ENCODE assay signal across 11 mouse cellular contexts in the genomic region with DNA sequence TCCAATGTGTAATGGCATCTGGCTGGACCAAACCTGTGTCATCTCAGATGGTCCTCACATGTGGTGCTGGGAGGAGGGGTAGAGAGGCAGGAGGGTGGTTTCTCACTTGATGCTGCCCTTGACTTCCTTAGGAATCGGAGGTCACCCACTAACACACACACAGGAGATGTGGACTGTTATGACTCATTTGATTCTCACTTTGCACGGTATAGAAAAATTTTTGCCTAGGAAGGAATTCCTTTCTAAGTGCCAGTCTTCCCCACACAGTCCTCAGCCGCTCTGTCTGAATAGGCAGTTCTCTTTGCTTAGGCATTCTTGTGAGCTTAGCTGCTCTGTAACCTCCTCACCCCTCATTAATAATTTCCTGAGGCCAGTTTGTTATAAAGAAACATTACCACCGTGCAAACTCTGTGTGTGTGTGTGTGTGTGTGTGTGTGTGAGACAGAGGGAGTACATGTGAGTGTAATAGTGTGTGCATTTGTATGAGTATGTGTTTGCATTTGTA. TPM values are rescaled to one million over a fixed set of nuclear protein-coding genes. Genes with fewer than 3 reads are reported as not detected.
DNase-seq lines count a peak whose midpoint lies in the region; ATAC-seq lines count a peak whose summit lies in the region.
"Had no signal": no experiment of that assay in that cellular context is flagged by ENCODE, and none has a peak within 500 bp of the region (broad histone marks: within the 10 kb centered on the region; RNA-seq: fewer than 3 reads in every experiment).

No protein-coding gene starts in this region.

- no peak overlapping the region for H3K4me3 ChIP-seq in forebrain, embryonic 12.5 days (replicated peaks)
- H3K4me3 ChIP-seq in limb, embryonic 12.5 days (replicated peaks), result no peak overlapping the region
- H3K4me3 ChIP-seq: liver, embryonic 15.5 days had no signal

- peak; percentile 34 for ATAC-seq in frontal cortex, adult (ENCODE audit: low TSS enrichment)
- peak; percentile 30; the same call in 1 of the 2 replicates for ATAC-seq in forebrain, embryonic 12.5 days (ENCODE audit: low FRiP score)
- peak; percentile 78 for ATAC-seq in limb, embryonic 12.5 days (ENCODE audit: insufficient number of reproducible peaks, insufficient read depth, low FRiP score, low TSS enrichment, low read depth)

- H3K9ac ChIP-seq in forebrain, embryonic 12.5 days, result no peak overlapping the region
- no peak overlapping the region for H3K9ac ChIP-seq in limb, embryonic 12.5 days (replicated peaks)
- H3K9ac ChIP-seq: liver, embryonic 15.5 days had no signal

- H3K4me1 ChIP-seq in forebrain, embryonic 12.5 days, result peaks cover 8% of the 10 kb centered on the region
- peaks cover 21% of the 10 kb centered on the region for H3K4me1 ChIP-seq in limb, embryonic 12.5 days (replicated peaks)
- H3K4me1 ChIP-seq: liver, embryonic 15.5 days had no signal

- no peak for DNase-seq in frontal cortex, adult 2 months (ENCODE audit: extremely low spot score in 1 of 2, low spot score in 1 of 2)
- peak; percentile 19 for DNase-seq in 416B (ENCODE audit: low read depth)
- no peak for DNase-seq in right cerebral cortex, postnatal 4 days
- DNase-seq in left cerebral cortex, postnatal 14 days (ENCODE audit: low spot score in 2 of 2), result no peak
- DNase-seq in yolk sac, embryonic 10.5 days (ENCODE audit: low spot score), result no peak
- DNase-seq: cerebellum, postnatal 25 days; gastrocnemius, postnatal 10 days had no signal

- intact Hi-C loops in left cerebral cortex, postnatal 14 days (cut with DNase I), result no loop called here

- no peaks in the 10 kb centered on the region for H3K27me3 ChIP-seq in forebrain, embryonic 12.5 days
- no peaks in the 10 kb centered on the region for H3K27me3 ChIP-seq in limb, embryonic 12.5 days
- H3K27me3 ChIP-seq: liver, embryonic 15.5 days had no signal

- H3K9me3 ChIP-seq in forebrain, embryonic 12.5 days, result no peaks in the 10 kb centered on the region
- no peaks in the 10 kb centered on the region for H3K9me3 ChIP-seq in limb, embryonic 12.5 days
- H3K9me3 ChIP-seq: liver, embryonic 15.5 days had no signal

- WGBS in forebrain, embryonic 12.5 days, result 28% methylated on average over 4 of the region's 4 CpGs
- 28% methylated on average over 4 of the region's 4 CpGs for WGBS in limb, embryonic 12.5 days

- H3K27ac ChIP-seq in forebrain, embryonic 12.5 days, result no peak overlapping the region
- H3K27ac ChIP-seq in limb, embryonic 12.5 days, result no peak overlapping the region
- H3K27ac ChIP-seq: liver, embryonic 15.5 days had no signal

- no peaks in the 10 kb centered on the region for H3K36me3 ChIP-seq in forebrain, embryonic 12.5 days (replicated peaks)
- H3K36me3 ChIP-seq in limb, embryonic 12.5 days, result no peaks in the 10 kb centered on the region
- H3K36me3 ChIP-seq: liver, embryonic 15.5 days had no signal

- no peak overlapping the region for H3K4me2 ChIP-seq in forebrain, embryonic 12.5 days
- H3K4me2 ChIP-seq in limb, embryonic 12.5 days, result no peak overlapping the region
- H3K4me2 ChIP-seq: liver, embryonic 15.5 days had no signal

RNA-seq across cellular contexts. Expression of a gene that starts 22.4 kb away (rescaled TPM):
- 7.3 and 8.6 TPM in 2 replicates for polyA plus RNA-seq in frontal cortex, adult 2 months (2012; rRNA removed)
- 10.1 and 11.4 TPM in 2 replicates for polyA plus RNA-seq in forebrain, embryonic 12.5 days (2016; fragmentation: Nextera tagmentation; extraction: Ambion mirVana)
- polyA plus RNA-seq in limb, embryonic 12.5 days (2016; fragmentation: Nextera tagmentation; extraction: Ambion mirVana), result 59.2 and 60.1 TPM in 2 replicates
- total RNA-seq in left cerebral cortex, postnatal 14 days (2021), result 1 to 10 TPM; 6.5 TPM
